Mouse (Mus musculus) limb, embryonic 11.5 days (tissue): ENCODE data around the gene Tmem232. TPM values are rescaled to one million over a fixed set of nuclear protein-coding genes. Genes with fewer than 3 reads are reported as not detected.
A peak's percentile ranks its signal among the peaks of the same experiment; 100 is the strongest.

Experiments
- ATAC-seq: fragments of 200-750 bp; cut with Nextera tagmentation; 2 replicates; pipeline ENCODE4 v1.8.0; 2017; ENCODE audit warnings: low read depth; ENCODE audit not compliant: insufficient number of reproducible peaks, low FRiP score, low TSS enrichment
- DNase-seq: peaks from one replicate; pipeline ENCODE4 v3.0.0-alpha.2; 2015; ENCODE audit warnings: low spot score
- H3K27ac ChIP-seq: fragments of 300-500 bp; sonication (generic); replicated peaks from 2 replicates; pipeline ENCODE4 v1.5.1; 2014; ENCODE audit warnings: low read depth, mild to moderate bottlenecking, low read length
- H3K27me3 ChIP-seq: fragments of 300-500 bp; sonication (generic); 2 replicates; pipeline ENCODE4 v1.6.1; 2014; ENCODE audit warnings: mild to moderate bottlenecking, low read length, mixed read lengths; ENCODE audit not compliant: control insufficient read depth, insufficient read depth
- H3K36me3 ChIP-seq: fragments of 300-500 bp; sonication (generic); 2 replicates; pipeline ENCODE4 v1.6.1; 2014; ENCODE audit warnings: mild to moderate bottlenecking, low read length, moderate library complexity, mixed read lengths; ENCODE audit not compliant: control insufficient read depth, insufficient read depth
- H3K4me1 ChIP-seq: fragments of 300-500 bp; sonication (generic); 2 replicates; pipeline ENCODE4 v1.6.1; 2014; ENCODE audit warnings: low read length, mixed read lengths; ENCODE audit not compliant: control insufficient read depth, insufficient read depth
- H3K4me2 ChIP-seq: fragments of 300-500 bp; sonication (generic); 2 replicates; pipeline ENCODE4 v1.6.1; 2014; ENCODE audit warnings: low read depth, mild to moderate bottlenecking, moderate library complexity; ENCODE audit not compliant: severe bottlenecking
- H3K4me3 ChIP-seq: fragments of 300-500 bp; sonication (generic); 2 replicates; pipeline ENCODE4 v1.5.1; 2014; ENCODE audit warnings: low read depth, low read length
- H3K9ac ChIP-seq: fragments of 300-500 bp; sonication (generic); 2 replicates; pipeline ENCODE4 v1.6.1; 2014; ENCODE audit warnings: mild to moderate bottlenecking, low read length
- H3K9me3 ChIP-seq: fragments of 300-500 bp; sonication (generic); 2 replicates; pipeline ENCODE4 v1.6.1; 2016; ENCODE audit warnings: low read length; ENCODE audit not compliant: control insufficient read depth
- WGBS: fragments of 180-500 bp; shearing (Covaris S2); extraction: QIAGEN DNeasy Blood & Tissue Kit; methylation state at CpG from one replicate; pipeline ENCODE4 v1.1.7; 2014; 5-methylcytosine and 5-hydroxymethylcytosine counted together
- polyA plus RNA-seq: library from polyadenylated mRNA; unstranded; fragments of >200 nt; fragmentation: Nextera tagmentation; extraction: Ambion mirVana; gene quantifications from 2 replicates; pipeline ENCODE4 v1.2.1, GENCODE M21; 2014

Tmem232 gene
- polyA plus RNA-seq, 1 experiment from 2014 or later, result 0.05 TPM

DNA sequence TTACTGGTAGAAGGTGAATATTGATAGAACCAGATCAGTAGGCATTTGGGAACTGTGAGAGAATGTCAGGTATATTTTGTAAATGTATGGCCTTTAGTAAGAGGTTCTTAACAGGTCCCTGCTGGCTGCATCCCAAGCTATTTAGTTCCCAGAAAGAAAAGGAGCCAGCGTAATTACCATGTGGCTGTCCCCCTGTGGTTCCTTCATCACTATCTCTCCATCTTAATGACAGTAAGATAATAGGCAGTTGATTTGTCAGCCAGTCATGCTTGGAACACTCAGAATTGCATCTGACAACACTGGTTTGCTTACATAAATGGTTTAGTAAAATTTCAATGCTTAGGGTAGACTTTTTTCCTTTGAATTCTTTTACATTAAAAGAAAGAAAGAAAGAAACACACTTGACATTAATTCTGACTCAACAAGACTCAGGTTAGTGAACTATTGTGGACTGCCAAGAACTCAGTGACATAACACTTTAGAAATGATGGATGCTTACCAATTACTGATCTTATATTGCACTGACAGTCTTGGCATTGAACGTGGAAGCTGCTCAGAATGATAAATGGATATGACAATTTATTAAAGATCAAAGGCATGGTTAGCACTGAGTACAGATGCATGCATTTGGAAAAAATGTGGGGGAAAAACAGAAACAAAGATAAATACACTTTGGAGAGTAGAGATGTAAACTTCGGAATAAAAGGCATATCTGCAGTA lies 174.9 kb downstream of the Tmem232 start:
- no peaks in the 10 kb centered on the region for H3K27me3 ChIP-seq
- no peaks in the 10 kb centered on the region for H3K9me3 ChIP-seq
- H3K36me3 ChIP-seq, result no peaks in the 10 kb centered on the region
- H3K27ac ChIP-seq, result no peak overlapping the region
- DNase-seq, result no peak
- 68% methylated on average over 3 of the region's 3 CpGs for WGBS
- H3K4me1 ChIP-seq, result no peaks in the 10 kb centered on the region
- H3K9ac ChIP-seq, result no peak overlapping the region
- no peak overlapping the region for H3K4me3 ChIP-seq
- no peak for ATAC-seq
- H3K4me2 ChIP-seq, result no peak overlapping the region

GRCm38 (mm10) chr17:65351836-65352235 lies 188.7 kb downstream of the Tmem232 start:
- Histone ChIP-seq H3K27me3 (no peaks in the 10 kb centered on the region), H3K27ac (no peak overlapping the region), H3K36me3 (no peaks in the 10 kb centered on the region), H3K4me1 (no peaks in the 10 kb centered on the region), H3K4me2 (no peak overlapping the region), H3K9me3 (no peaks in the 10 kb centered on the region), H3K4me3 (no peak overlapping the region), H3K9ac (no peak overlapping the region)
- DNase-seq (no peak), ATAC-seq (no peak)
- WGBS, result 89% methylated on average over 8 of the region's 8 CpGs

GRCm38 (mm10) chr17:65340016-65340415 lies 200.6 kb downstream of the Tmem232 start:
- Histone ChIP-seq H3K4me3 (no peak overlapping the region), H3K9me3 (no peaks in the 10 kb centered on the region), H3K27me3 (no peaks in the 10 kb centered on the region), H3K36me3 (no peaks in the 10 kb centered on the region), H3K4me1 (no peaks in the 10 kb centered on the region), H3K9ac (no peak overlapping the region), H3K27ac (no peak overlapping the region), H3K4me2 (no peak overlapping the region)
- whole genome bisulfite sequencing, result 91% methylated on average over 4 of the region's 4 CpGs
- ATAC-seq, result no peak
- no peak for DNase-seq

DNA sequence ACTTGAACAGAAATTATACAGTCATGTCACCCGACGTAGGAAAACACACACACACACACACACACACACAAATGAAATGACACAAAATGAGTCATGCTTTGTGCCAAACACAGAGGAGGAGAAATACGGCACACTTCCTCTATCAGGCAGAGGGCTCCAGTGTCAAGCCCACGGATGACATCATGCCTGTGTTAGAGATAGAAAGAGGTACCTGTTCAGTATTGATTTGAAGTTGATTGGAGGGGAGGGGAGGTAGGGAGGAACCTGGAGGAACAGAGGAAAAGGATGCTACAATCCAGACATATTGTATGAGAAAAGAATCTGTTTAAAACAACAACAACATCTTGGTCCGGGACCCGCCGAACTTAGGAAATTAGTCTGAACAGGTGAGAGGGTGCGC lies 209.8 kb downstream of the Tmem232 start:
- H3K27me3 ChIP-seq, result no peaks in the 10 kb centered on the region
- WGBS, result 88% methylated on average over 8 of the region's 8 CpGs
- H3K4me2 ChIP-seq, result no peak overlapping the region
- H3K36me3 ChIP-seq, result no peaks in the 10 kb centered on the region
- H3K4me3 ChIP-seq, result no peak overlapping the region
- no peak overlapping the region for H3K9ac ChIP-seq
- no peak overlapping the region for H3K27ac ChIP-seq
- DNase-seq, result no peak
- H3K9me3 ChIP-seq, result no peaks in the 10 kb centered on the region
- ATAC-seq, result no peak
- no peaks in the 10 kb centered on the region for H3K4me1 ChIP-seq

DNA sequence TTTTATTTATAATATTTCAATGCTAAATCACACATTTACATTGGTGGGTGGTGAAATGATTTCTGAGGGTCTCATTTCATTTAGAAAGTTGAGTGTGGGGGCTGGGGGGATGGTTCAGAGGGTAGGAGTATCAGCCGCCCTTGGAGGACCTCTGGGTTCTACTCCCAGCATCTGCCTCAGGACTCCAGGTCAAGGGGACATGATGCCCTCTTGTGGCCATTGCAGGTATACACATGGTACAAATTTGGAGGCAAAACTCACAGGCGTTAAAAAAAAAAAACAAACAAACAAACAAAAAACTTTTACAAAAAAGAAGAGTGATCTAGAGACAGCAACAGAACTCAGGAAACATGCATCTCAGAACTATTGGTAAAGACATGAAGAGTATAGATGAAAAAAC lies 215.3 kb downstream of the Tmem232 start:
- Histone ChIP-seq H3K27me3 (no peaks in the 10 kb centered on the region), H3K27ac (no peak overlapping the region), H3K4me1 (no peaks in the 10 kb centered on the region), H3K9me3 (no peaks in the 10 kb centered on the region), H3K9ac (no peak overlapping the region), H3K36me3 (no peaks in the 10 kb centered on the region), H3K4me2 (no peak overlapping the region), H3K4me3 (no peak overlapping the region)
- 34% methylated on average over 2 of the region's 2 CpGs for WGBS
- ATAC-seq, result no peak
- DNase-seq, result peak; percentile 59

DNA sequence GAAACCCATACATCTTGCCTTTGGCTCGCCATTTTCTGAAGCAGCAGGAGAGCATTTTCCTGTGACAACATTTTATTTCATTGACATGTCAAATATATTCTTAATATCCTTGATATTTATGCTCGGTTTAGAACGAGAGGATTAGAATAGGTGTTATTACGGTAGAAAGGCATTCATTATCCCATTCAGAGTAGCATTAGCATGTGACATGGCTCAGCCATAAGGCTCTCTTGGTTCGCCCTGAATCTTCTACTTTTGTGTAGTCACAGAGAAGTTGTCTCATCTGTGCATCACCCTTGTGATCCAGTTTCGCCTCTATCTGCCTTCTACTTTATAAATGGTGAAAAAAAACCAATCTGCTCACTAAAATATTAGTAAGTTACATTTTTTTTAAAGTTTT lies 220.0 kb downstream of the Tmem232 start:
- Histone ChIP-seq H3K27me3 (no peaks in the 10 kb centered on the region), H3K4me2 (no peak overlapping the region), H3K36me3 (no peaks in the 10 kb centered on the region), H3K27ac (no peak overlapping the region), H3K9me3 (no peaks in the 10 kb centered on the region), H3K9ac (no peak overlapping the region), H3K4me3 (no peak overlapping the region), H3K4me1 (no peaks in the 10 kb centered on the region)
- WGBS, result 91% methylated on average over 6 of the region's 6 CpGs
- ATAC-seq (no peak), DNase-seq (no peak)

DNA sequence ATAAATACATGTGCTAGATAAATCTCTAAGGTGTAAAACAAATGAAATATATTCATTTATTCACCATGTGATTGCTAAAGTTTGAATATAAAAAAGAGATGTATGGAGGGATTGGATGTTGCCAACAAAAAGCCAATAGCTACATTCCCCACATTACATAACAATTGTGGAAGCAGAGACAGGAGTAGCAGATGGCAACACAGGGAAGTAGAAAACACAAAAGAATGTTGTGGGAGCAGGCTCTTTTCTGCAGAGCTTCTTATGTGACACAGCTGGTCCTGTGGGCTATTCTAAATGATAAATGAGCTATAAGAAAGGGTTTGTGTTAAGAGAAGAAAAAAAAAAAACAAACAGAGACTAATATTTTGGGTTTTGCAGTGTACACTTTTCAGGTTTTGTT lies 240.6 kb downstream of the Tmem232 start:
- ATAC-seq (no peak), DNase-seq (no peak)
- H3K36me3 ChIP-seq, result no peaks in the 10 kb centered on the region
- H3K4me1 ChIP-seq, result no peaks in the 10 kb centered on the region
- no peak overlapping the region for H3K4me2 ChIP-seq
- H3K4me3 ChIP-seq, result no peak overlapping the region
- no peaks in the 10 kb centered on the region for H3K27me3 ChIP-seq
- no peaks in the 10 kb centered on the region for H3K9me3 ChIP-seq
- H3K9ac ChIP-seq, result no peak overlapping the region
- H3K27ac ChIP-seq, result no peak overlapping the region

- Histone ChIP-seq H3K4me2 (no peak overlapping the region), H3K9me3 (no peaks in the 10 kb centered on the region), H3K27me3 (no peaks in the 10 kb centered on the region), H3K4me1 (no peaks in the 10 kb centered on the region), H3K36me3 (no peaks in the 10 kb centered on the region), H3K9ac (no peak overlapping the region), H3K27ac (no peak overlapping the region), H3K4me3 (no peak overlapping the region)
- DNase-seq (no peak), ATAC-seq (no peak)
- WGBS, result 80% methylated on average over 5 of the region's 5 CpGs
Measured at GRCm38 (mm10) chr17:65297831-65298230, 242.8 kb downstream of the Tmem232 start.

DNA sequence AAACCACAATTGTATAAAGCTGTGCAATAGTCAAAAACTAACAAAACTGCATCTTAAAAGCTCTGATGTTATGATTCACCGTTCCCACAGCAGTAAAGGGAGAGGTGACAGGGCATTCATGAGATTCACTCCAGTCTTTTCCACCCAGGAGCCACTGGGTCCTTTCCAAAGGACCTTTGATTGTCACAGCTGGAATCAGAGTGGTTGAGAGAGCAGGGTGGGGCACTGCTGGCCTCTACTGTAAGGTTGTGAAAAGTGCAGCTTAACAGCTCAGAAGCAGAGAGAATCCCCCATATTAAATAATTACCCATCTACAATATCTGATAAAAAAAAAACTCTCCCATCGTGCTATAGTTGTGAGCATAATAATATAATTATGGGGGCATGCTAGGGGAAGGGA lies 288.4 kb downstream of the Tmem232 start:
- ATAC-seq (no peak), DNase-seq (no peak)
- 70% methylated on average over 2 of the region's 2 CpGs for WGBS

More for the DNA sequence above, 288.4 kb downstream of the Tmem232 start:
- Histone ChIP-seq H3K9me3 (no peaks in the 10 kb centered on the region), H3K4me1 (no peaks in the 10 kb centered on the region), H3K27ac (no peak overlapping the region), H3K4me2 (no peak overlapping the region), H3K4me3 (no peak overlapping the region), H3K9ac (no peak overlapping the region), H3K27me3 (no peaks in the 10 kb centered on the region), H3K36me3 (no peaks in the 10 kb centered on the region)
